Mouse (Mus musculus): ENCODE measurements around the gene Mydgf. TPM values are rescaled to one million over a fixed set of nuclear protein-coding genes. Genes with fewer than 3 reads are reported as not detected.

Mydgf gene
- 108 and 119 TPM in 2 replicates for polyA plus RNA-seq (2015; fragmentation: Nextera tagmentation; extraction: Ambion mirVana)

- no peaks in the 10 kb centered on the region for H3K27me3 ChIP-seq
- H3K9ac ChIP-seq = peak within 1 kb of the TSS; percentile 72
- peaks cover 59% of the 10 kb centered on the region for H3K36me3 ChIP-seq
- no peaks in the 10 kb centered on the region for H3K9me3 ChIP-seq
- WGBS = under 1% methylated on average over 46 of the region's 47 CpGs
- peaks cover 25% of the 10 kb centered on the region for H3K4me1 ChIP-seq
- peak within 1 kb of the TSS; percentile 84 for H3K27ac ChIP-seq
- H3K4me3 ChIP-seq = peak within 1 kb of the TSS; percentile 92
- ATAC-seq (ENCODE audit: insufficient number of reproducible peaks, low FRiP score, low TSS enrichment, low read depth) = peak; percentile 82
- H3K4me2 ChIP-seq = peak within 1 kb of the TSS; percentile 83
Observed at GRCm38 (mm10) chr17:56183658-56184103, at the start of gene Mydgf. Mydgf (minus strand) TSS chr17:56183920.

DNA sequence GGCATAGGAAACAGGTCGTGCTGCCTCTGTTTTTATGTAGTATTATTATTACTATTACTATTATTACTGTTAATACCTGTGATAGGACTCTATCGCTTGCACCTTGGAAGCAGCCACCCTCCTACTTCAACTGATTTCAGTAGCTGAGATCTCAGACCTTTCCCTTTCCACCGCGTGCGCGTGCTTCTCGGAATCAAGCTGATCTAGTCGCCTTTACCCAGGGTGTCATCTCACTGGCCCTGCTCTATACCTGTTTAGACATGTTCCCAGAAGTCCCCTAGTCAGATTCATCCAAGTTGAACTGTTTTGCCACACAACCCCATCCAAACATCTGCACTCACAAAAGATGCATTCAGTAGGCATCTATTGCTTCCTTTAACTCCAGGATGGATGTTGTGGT, 49.7 kb upstream of the Mydgf start:
- WGBS = 45% methylated on average over 8 of the region's 8 CpGs
- H3K36me3 ChIP-seq = no peaks in the 10 kb centered on the region
- no peak overlapping the region for H3K4me3 ChIP-seq
- ATAC-seq (ENCODE audit: insufficient number of reproducible peaks, low FRiP score, low TSS enrichment, low read depth) = no peak
- peaks cover 3% of the 10 kb centered on the region; the same call in 1 of the 2 replicates for H3K4me1 ChIP-seq
- H3K4me2 ChIP-seq = no peak overlapping the region
- H3K27ac ChIP-seq = no peak overlapping the region
- peaks cover 9% of the 10 kb centered on the region; the same call in 1 of the 2 replicates for H3K27me3 ChIP-seq
- no peak overlapping the region for H3K9ac ChIP-seq
- no peaks in the 10 kb centered on the region for H3K9me3 ChIP-seq

DNA sequence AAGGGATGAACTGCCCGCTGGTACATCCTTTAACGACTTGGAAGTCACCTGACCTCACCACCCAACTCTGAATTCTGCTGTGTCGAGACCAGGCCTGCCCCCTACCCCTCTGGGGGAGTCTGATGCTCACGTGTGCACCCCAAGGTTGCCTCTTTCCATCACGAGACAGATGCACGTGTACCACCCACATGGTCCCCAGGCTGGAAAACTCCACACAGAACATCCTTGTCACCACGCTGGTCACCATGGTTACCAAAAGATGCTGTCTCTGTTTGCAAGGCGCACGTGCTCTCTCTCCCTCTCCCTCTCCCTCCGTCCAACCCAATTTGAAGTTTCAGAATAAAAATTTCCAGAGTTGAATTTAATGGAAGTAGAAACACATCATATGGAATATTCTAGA, 46.2 kb upstream of the Mydgf start:
- Histone ChIP-seq H3K36me3 (no peaks in the 10 kb centered on the region), H3K4me3 (no peak overlapping the region), H3K4me2 (no peak overlapping the region), H3K9me3 (no peaks in the 10 kb centered on the region), H3K27me3 (0 out of 2 replicates have a peak, but pooled peaks cover 6% of the 10 kb centered on the region), H3K4me1 (peaks cover 3% of the 10 kb centered on the region; the same call in 1 of the 2 replicates), H3K27ac (no peak overlapping the region), H3K9ac (no peak overlapping the region)
- 60% methylated on average over 10 of the region's 10 CpGs for WGBS
- no peak for ATAC-seq (ENCODE audit: insufficient number of reproducible peaks, low FRiP score, low TSS enrichment, low read depth)

- 78% methylated on average over 3 of the region's 3 CpGs for WGBS
- H3K9me3 ChIP-seq = no peaks in the 10 kb centered on the region
- no peak overlapping the region for H3K27ac ChIP-seq
- H3K27me3 ChIP-seq = no peaks in the 10 kb centered on the region
- ATAC-seq (ENCODE audit: insufficient number of reproducible peaks, low FRiP score, low TSS enrichment, low read depth) = no peak
- no peak overlapping the region for H3K4me3 ChIP-seq
- H3K4me1 ChIP-seq = no peaks in the 10 kb centered on the region
- no peak overlapping the region for H3K4me2 ChIP-seq
- H3K9ac ChIP-seq = no peak overlapping the region
- H3K36me3 ChIP-seq = no peaks in the 10 kb centered on the region
Observed at GRCm38 (mm10) chr17:56226566-56226965, 42.8 kb upstream of the Mydgf start.

- no peak overlapping the region for H3K4me2 ChIP-seq
- no peak overlapping the region for H3K4me3 ChIP-seq
- no peak overlapping the region for H3K27ac ChIP-seq
- no peaks in the 10 kb centered on the region for H3K9me3 ChIP-seq
- no peaks in the 10 kb centered on the region for H3K4me1 ChIP-seq
- WGBS = 36% methylated on average over 1 of the region's 1 CpGs
- no peaks in the 10 kb centered on the region for H3K36me3 ChIP-seq
- H3K9ac ChIP-seq = no peak overlapping the region
- H3K27me3 ChIP-seq = no peaks in the 10 kb centered on the region
- no peak for ATAC-seq (ENCODE audit: insufficient number of reproducible peaks, low FRiP score, low TSS enrichment, low read depth)
Observed at GRCm38 (mm10) chr17:56224916-56225315, 41.2 kb upstream of the Mydgf start.

- Histone ChIP-seq H3K9me3 (no peaks in the 10 kb centered on the region), H3K4me2 (peak overlapping the region; percentile 78; the same call in 1 of the 2 replicates), H3K27me3 (no peaks in the 10 kb centered on the region), H3K36me3 (no peaks in the 10 kb centered on the region; the same call in 1 of the 2 replicates), H3K9ac (no peak overlapping the region), H3K4me3 (no peak overlapping the region), H3K4me1 (peaks cover 18% of the 10 kb centered on the region), H3K27ac (no peak overlapping the region)
- 50% methylated on average over 3 of the region's 3 CpGs for WGBS
- ATAC-seq (ENCODE audit: insufficient number of reproducible peaks, low FRiP score, low TSS enrichment, low read depth) = no peak
Observed at GRCm38 (mm10) chr17:56219805-56220204, 36.1 kb upstream of the Mydgf start.

GRCm38 (mm10) chr17:56219251-56219650, 35.5 kb upstream of the Mydgf start:
- Histone ChIP-seq H3K9me3 (no peaks in the 10 kb centered on the region), H3K4me2 (peak overlapping the region; percentile 78), H3K36me3 (no peaks in the 10 kb centered on the region; the same call in 1 of the 2 replicates), H3K9ac (peak overlapping the region; percentile 87), H3K27ac (peak overlapping the region; percentile 79), H3K27me3 (no peaks in the 10 kb centered on the region), H3K4me3 (peak overlapping the region; percentile 81), H3K4me1 (peaks cover 18% of the 10 kb centered on the region)
- ATAC-seq (ENCODE audit: insufficient number of reproducible peaks, low FRiP score, low TSS enrichment, low read depth) = no peak
- 44% methylated on average over 12 of the region's 12 CpGs for WGBS

DNA sequence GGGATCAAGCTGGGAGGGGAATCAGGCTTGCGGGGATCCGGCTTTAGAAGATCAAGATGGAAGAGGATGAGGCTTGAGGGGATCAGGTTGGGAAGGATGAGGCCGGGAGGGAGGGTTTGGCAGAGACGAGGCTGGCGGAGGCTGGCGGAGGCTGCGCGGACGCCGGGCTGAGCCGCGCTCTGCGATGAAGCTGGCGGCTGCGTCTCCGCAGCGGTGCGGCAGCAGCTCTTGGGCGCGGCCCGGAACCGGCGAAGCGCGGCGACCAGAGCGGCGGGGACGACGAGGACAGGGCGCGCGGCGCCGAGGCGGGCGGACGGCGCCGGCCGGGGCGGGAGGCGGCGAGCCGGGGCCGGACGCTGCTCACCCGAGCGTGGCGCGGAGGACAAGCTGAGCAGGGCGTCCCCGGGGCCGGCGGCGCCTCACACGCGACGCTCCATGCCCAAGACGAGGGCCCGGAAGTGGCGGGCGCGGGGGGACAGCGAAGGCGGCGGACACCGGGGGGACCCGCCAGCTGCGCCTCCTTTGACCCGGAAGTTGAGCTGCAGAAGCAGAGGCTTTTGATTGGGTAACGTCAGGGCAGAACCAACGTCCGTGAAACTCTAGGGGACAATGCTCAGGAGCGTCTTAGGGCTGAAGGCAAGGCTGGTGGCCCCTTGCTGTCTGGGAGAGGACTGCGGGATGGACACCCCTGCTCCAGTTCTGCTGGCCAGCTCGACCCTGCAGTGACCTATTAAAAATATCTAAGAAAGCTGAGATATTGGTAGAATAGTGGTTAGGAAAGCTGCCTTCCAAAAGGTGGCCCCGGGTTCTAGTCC, 34.9 kb upstream of the Mydgf start, which contains the start of gene Dpp9:
Gene Dpp9, minus strand, starts transcription at position 529 of the 815 bp plus-strand sequence.
- Histone ChIP-seq H3K27me3 (no peaks in the 10 kb centered on the region), H3K9me3 (no peaks in the 10 kb centered on the region), H3K4me1 (peaks cover 18% of the 10 kb centered on the region), H3K4me3 (peak within 1 kb of the TSS; percentile 81), H3K9ac (peak within 1 kb of the TSS; percentile 87), H3K27ac (peak within 1 kb of the TSS; percentile 89), H3K36me3 (no peaks in the 10 kb centered on the region; the same call in 1 of the 2 replicates), H3K4me2 (peak within 1 kb of the TSS; percentile 78)
- ATAC-seq (ENCODE audit: insufficient number of reproducible peaks, low FRiP score, low TSS enrichment, low read depth) = peak; percentile 97
- WGBS = under 1% methylated on average over 71 of the region's 78 CpGs

- WGBS = 62% methylated on average over 13 of the region's 13 CpGs
- H3K9ac ChIP-seq = peak overlapping the region; percentile 87
- H3K27me3 ChIP-seq = no peaks in the 10 kb centered on the region
- peaks cover 18% of the 10 kb centered on the region for H3K4me1 ChIP-seq
- ATAC-seq (ENCODE audit: insufficient number of reproducible peaks, low FRiP score, low TSS enrichment, low read depth) = no peak
- H3K4me3 ChIP-seq = peak overlapping the region; percentile 81
- peak overlapping the region; percentile 78 for H3K4me2 ChIP-seq
- no peaks in the 10 kb centered on the region for H3K9me3 ChIP-seq
- H3K36me3 ChIP-seq = peaks cover 3% of the 10 kb centered on the region
- no peak overlapping the region for H3K27ac ChIP-seq
Observed at GRCm38 (mm10) chr17:56217670-56218069, 34.0 kb upstream of the Mydgf start.

GRCm38 (mm10) chr17:56214229-56214628, 30.5 kb upstream of the Mydgf start:
- Histone ChIP-seq H3K4me1 (peaks cover 22% of the 10 kb centered on the region), H3K27ac (no peak overlapping the region), H3K9ac (no peak overlapping the region), H3K4me2 (no peak overlapping the region), H3K9me3 (no peaks in the 10 kb centered on the region), H3K4me3 (no peak overlapping the region), H3K36me3 (peaks cover 31% of the 10 kb centered on the region), H3K27me3 (no peaks in the 10 kb centered on the region)
- 76% methylated on average over 1 of the region's 1 CpGs for WGBS
- ATAC-seq (ENCODE audit: insufficient number of reproducible peaks, low FRiP score, low TSS enrichment, low read depth) = no peak

GRCm38 (mm10) chr17:56212676-56213075, 29.0 kb upstream of the Mydgf start:
- WGBS = 61% methylated on average over 6 of the region's 6 CpGs
- Histone ChIP-seq H3K27ac (peak overlapping the region; percentile 50; the same call in 1 of the 2 replicates), H3K9ac (no peak overlapping the region), H3K27me3 (no peaks in the 10 kb centered on the region), H3K9me3 (no peaks in the 10 kb centered on the region), H3K4me1 (peaks cover 17% of the 10 kb centered on the region), H3K4me2 (no peak overlapping the region), H3K4me3 (no peak overlapping the region), H3K36me3 (peaks cover 46% of the 10 kb centered on the region)
- no peak for ATAC-seq (ENCODE audit: insufficient number of reproducible peaks, low FRiP score, low TSS enrichment, low read depth)

- no peak overlapping the region for H3K4me2 ChIP-seq
- H3K4me1 ChIP-seq = peaks cover 3% of the 10 kb centered on the region; the same call in 1 of the 2 replicates
- H3K9ac ChIP-seq = no peak overlapping the region
- H3K27me3 ChIP-seq = no peaks in the 10 kb centered on the region
- ATAC-seq (ENCODE audit: insufficient number of reproducible peaks, low FRiP score, low TSS enrichment, low read depth) = no peak
- no peaks in the 10 kb centered on the region for H3K9me3 ChIP-seq
- H3K36me3 ChIP-seq = peaks cover 62% of the 10 kb centered on the region
- WGBS = 74% methylated on average over 2 of the region's 2 CpGs
- H3K27ac ChIP-seq = no peak overlapping the region
- H3K4me3 ChIP-seq = no peak overlapping the region
Observed at GRCm38 (mm10) chr17:56211090-56211489, 27.4 kb upstream of the Mydgf start.

All from limb, embryonic 15.5 days (tissue).